Mouse (Mus musculus): ENCODE measurements around the gene Il1rapl1.

GRCm38 (mm10) chrX:86955126-86955525 is 1160.3 kb downstream of the Il1rapl1 start:
- TF ChIP-seq CTCF (IDR thresholded peaks at IDR 0.05; ENCODE audit: extremely low read depth, insufficient read depth, insufficient read length, insufficient replicate concordance) (no peak), POLR2A (IDR thresholded peaks at IDR 0.05; ENCODE audit: low read depth, low read length) (no peak)
